Mouse (Mus musculus) T-helper 17 cell (primary cell): ENCODE data around the gene Edar.

Experiments used
- in situ Hi-C, 2 experiments: fragments of 300-600 bp; cut with MboI, MseI; formaldehyde crosslinking; loops; 1 replicate in 1 of 2; 2 replicates in 1 of 2; pipeline ENCODE4 v1.15.1; 2025; ENCODE audit warnings: high pct_unique_total_duplicates in 2 of 2

Edar gene

DNA sequence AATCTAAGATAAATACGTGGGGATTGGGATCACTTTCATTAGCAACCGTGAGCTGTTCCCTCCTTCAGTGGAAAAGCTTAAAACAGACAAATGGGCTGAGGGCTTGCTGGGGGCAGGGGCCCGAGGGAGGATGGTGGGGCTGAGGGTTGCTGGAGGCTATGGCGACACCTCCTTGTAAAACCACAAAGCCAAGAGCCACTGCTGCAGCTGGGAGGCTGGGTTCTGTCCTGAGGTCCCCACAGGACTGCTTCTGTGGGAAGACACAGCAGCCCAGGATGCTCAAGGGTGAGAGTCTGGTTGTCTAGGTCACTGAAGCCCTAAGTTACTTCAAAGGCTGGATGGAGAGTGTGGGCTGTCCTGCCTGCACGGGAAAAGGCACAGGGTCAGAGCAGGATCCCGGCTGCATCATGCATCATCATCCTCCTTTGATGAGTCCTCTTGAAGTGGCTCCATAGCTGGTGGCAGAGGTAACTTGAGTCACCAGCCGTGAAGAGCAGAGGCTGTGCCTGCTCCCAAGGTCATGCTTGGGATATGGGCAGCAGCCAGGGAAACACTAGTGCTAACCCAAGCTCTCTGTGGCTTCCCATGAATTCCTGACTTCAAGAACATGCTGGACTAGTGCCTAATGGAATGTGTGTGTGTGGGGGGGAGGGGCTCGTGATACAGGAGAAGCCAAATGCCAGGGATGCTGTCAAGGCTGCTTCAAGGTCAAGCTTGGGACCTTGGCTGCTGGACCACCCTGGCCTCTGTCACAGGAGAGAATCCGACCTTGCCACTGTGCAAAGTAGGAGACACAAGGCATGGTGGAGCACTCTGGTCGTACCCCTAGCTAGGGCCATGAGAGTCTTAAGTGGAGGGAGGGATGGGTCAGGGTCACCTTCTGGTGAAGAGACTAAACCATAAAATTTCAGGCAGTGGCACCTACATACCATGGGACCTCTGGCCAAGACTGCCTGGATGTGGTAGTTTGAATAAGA is 22.7 kb downstream of the Edar start:
- in situ Hi-C loops: loop anchor here in 1 of 2 experiments (25.0 kb wide), 2 partner anchors 790 to 1215 kb away; no protein-coding TSS in a partner anchor

DNA sequence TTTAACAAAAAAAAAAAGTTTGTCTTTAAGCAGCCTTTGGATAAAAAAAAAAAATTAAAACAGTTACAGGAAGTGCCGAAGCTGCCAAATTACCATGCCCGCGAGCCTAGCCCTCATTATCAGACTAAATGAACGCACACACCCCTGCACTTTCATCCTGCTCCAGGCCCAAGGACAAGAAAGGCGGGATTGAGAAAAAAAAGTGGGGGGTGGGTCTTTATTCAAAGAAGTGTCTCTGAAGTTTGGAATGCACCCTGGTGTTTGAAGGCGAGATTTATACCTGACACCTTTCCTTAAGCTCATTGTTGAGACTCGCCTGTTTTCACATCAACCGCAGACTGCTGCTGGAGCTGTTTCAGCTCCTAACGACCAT is 23.4 kb downstream of the Edar start:
- in situ Hi-C loops: loop anchor here in 1 of 2 experiments (25.0 kb wide), 2 partner anchors 790 to 1215 kb away; no protein-coding TSS in a partner anchor

DNA sequence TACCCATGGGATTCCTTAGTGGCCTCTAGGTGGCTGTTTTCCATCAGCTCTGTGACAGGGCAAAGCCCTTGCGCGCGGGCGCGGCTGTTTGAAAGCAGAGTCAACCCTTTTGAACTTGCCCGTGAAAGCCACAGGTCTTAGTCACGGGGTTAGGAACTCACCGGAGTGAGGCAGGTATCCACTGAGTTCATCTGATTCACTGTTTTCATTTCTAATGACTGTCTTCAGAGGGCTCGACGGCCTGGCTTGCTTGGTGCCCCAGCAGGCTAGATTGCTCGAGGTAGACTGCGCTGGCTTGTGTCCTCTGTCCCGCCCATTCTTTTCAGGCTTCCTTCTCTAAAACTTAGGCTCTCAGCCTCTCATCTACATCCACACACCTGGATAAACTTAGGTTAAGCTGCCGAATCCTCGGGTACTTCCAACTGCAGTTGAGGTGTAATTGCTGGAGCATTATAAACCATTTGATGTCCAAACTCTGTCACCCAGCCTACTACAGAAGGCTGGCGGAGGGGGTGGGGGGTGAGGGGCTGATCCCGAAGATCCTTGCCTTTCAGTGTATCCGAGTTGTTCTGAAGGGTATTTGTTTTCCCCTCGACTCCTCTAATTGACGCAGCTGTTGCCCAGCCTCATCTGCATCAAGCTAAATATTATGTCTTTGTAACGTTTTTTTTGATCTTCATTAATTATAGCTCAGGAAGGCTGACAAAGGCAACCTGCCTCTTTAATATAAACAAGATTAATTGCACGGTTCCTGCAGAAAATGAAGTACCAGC is 24.0 kb downstream of the Edar start:
- in situ Hi-C loops: loop anchor here in 1 of 2 experiments (25.0 kb wide), 2 partner anchors 789 to 1214 kb away; no protein-coding TSS in a partner anchor

DNA sequence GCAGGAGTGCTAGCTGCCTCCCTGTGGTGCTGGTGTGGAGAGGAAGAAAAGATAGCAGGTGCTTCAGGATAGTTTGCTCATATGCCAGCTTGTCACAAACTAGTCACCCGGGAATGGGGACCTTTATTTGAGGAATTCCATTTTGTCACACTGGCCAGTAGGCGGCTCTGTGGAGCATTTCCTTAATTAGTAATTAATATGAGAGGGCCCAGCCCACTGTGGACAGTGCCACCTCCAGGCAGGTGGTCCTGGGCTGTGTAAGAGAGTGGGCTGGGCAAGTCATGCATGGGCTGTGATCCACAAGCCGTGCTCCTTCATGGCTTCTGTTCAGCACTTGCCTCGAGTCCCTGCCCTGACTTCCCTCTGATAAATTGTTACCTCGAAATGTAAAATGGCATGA is 26.7 kb downstream of the Edar start:
- in situ Hi-C loops: no loop called here

DNA sequence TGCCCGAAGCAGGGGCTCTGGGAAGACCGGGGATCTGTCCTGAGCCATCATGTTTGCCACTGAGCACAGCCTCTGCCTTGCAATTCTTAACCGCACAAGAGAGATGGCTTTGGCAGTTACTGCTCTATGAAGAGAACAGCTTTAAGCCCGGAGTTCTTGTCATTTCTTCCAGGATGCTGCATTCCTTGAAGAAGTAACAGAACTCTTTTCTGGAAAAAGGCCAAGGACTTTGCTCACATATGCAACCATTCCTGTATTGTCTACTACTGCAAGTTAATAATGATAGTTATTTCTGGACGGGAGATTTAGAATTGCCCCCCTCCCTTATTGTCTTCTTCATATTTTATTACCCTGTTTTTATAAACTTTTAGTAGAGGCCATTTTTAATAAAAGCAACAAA is 30.8 kb downstream of the Edar start:
- in situ Hi-C loops: no loop called here

DNA sequence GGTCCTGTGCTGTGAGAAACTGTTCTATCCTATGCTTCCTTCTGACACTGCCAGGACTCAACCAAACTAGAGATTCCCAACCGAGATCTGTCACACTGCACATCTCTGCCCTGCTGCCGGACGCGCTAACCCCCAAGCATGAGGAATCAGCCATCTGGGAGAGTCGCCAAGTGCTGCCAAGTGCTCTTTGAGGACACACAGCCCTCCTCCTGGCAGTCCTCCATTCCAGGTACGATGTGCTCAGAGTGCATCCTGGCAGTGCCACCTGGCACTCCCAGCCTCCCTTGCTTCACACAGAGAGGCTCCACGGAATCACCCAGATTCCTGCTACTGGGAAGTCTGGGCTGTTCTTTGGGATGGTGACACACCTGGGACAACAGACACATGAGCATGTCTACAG is 31.3 kb downstream of the Edar start:
- in situ Hi-C loops: no loop called here

DNA sequence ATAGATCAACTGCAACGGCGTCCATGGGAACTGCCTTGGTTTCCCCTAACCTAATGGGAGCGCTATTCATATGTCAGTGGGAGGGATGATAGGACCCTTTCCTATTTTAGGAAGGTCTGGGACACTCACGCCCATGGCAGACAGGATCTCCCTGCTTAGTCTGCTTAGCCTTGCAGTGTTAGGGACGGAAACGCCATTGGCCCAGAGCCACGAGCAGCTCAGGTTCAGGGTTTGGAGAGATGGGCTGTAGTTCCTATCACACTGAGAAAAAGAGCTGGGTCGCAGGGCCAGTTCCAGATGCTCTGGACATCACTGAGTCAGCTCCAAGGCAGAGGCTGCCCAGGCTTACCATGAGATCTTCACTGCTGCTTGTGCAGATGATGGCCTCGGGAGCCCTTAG is 32.5 kb downstream of the Edar start:
- in situ Hi-C loops: no loop called here

DNA sequence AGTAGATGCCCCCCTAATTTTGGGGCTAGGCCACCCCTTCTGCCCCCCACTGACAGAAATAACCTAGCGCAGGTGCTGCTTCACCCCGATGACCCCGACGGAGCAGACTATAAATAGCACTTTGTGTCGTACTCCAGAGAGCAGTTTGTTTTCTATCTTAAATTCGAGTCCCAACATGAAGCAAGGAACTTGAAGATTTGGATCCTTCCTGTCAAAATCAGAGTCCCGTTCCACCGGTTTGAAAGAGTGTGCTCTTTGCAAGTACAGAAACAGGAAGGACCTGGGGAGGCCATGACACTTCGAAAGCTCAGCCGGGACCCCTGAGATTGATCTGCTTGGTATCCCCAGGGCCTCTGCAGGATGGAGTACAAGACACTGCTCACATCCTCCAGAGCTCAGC is 33.8 kb downstream of the Edar start:
- in situ Hi-C loops: no loop called here

DNA sequence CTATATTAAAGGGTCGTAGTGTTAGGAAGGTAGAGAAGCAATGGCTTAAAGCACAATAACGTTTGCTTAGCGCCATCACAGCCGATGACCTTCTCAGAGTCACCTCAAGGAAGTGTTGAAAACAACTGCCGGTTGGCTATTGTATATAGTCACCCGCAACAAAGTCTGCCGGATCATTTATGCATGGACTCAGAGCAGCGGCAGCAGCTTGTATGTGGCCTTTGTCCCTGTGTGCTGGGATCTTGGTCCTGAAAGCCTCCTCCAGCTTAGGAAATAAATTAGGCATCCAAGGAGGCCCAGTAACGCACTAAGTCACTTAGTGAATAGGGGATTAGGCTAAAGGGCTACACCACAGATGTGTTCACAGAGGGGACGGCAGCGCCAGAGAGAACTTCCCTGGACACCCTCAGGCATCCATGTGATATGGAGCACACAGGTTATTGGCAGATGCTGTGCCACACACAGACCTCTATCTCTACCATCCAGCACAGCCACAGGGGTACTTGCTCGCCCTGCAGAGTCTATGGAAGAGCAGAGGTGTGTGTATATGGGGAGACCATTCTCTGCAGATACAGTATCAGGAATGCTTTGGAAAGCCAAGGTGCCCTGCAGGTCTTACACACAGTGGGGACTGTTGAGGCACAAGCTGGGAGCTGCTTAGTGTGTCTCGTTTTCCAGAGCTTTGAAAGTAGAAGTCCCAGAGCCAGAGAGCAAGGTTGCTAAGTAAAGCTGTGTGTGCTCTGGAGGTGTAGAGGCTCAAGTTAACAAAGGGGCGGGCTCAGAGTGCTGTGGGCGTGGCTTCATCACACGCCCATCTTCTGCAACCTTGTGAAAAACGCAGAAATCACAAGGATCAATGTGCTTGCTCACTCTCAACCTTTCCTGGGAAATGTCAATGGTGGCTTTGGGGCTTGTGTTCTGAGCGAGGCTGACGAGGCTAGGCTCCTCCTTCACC is 34.7 kb downstream of the Edar start:
- in situ Hi-C loops: no loop called here

DNA sequence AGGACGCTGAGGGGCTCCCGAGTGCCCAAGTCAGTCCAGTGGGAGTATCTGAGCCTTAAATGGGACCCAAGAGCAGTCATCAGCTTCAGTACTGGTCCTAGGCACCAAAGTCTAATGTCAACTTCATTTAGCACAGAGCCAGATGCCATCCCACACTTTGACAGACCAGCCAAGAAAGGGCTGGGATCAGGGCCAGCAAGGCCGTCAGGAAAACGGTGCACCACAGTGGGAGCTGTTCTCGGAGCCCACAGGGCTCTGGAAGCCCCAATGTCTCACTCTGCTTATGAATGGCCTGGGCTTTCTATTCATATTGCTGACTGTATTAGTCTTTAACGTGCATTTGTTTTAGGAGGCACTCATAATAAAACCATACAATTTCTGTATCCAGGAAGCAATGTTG is 36.2 kb downstream of the Edar start:
- in situ Hi-C loops: no loop called here

DNA sequence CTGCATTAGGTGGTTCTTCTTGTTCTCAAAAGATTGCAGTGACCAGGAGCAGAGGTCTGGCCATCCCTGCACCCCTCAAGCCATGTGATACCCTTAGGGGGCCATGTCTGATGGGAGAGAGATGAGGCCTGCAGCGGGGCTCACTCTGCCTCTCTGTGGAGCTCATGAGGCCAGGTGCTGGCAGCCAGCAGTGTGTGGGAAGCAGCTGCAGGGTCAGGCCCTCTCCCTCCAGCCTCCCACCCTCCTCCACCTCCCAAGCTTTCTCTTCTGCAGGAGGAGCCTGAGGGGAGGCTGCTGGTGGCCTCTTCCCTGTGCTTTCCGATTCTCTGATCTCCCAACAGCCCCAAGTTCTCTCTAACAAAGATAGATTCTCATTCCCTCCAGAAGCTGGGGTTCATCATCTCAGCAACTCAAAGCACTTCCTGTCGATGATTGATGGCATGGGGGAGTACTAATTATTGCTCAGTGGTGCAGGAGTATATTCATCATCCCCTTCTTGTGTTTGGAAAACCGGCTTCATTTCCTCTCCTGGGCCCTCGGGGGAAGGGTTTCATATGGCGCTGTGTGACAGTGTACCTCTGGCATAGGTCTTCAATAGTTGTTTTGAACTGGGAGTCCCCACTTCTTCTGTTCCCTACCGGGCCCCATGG is 38.9 kb downstream of the Edar start:
- in situ Hi-C loops: no loop called here

DNA sequence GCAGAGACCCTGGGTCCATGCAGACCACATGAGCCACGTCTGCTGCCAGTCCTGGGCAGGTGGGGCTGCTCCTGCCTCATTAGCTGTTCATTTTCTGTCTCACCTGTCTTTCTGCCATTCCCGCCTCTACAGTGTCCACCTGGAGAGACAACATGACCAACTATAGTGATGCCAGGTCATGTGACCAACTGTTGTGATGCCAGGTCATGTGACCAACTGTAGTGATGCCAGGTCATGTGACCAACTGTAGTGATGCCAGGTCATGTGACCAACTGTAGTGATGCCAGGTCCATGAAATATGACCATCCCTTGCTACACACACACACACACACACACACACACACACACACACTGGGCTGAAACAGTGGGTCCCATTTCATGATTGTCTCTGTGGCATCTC is 41.9 kb downstream of the Edar start:
- in situ Hi-C loops: no loop called here

DNA sequence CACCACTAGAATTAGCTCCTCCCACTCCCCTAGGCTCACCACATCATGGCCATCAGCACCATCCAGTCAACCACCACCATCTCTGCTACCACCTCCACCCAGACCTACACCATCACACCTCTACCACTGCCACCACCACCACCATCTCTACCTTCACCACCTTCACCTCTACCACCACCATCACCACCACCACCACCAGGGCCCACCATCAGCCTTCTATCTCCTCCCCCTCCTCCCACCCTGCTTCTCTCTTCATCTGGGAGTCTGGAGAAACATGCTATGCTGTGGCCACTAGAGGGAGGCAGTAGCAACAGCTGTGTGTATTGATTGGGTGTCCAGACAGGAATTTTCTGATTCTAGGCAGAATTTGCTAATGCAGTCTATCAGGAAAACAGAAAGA is 47.9 kb downstream of the Edar start:
- in situ Hi-C loops: no loop called here

DNA sequence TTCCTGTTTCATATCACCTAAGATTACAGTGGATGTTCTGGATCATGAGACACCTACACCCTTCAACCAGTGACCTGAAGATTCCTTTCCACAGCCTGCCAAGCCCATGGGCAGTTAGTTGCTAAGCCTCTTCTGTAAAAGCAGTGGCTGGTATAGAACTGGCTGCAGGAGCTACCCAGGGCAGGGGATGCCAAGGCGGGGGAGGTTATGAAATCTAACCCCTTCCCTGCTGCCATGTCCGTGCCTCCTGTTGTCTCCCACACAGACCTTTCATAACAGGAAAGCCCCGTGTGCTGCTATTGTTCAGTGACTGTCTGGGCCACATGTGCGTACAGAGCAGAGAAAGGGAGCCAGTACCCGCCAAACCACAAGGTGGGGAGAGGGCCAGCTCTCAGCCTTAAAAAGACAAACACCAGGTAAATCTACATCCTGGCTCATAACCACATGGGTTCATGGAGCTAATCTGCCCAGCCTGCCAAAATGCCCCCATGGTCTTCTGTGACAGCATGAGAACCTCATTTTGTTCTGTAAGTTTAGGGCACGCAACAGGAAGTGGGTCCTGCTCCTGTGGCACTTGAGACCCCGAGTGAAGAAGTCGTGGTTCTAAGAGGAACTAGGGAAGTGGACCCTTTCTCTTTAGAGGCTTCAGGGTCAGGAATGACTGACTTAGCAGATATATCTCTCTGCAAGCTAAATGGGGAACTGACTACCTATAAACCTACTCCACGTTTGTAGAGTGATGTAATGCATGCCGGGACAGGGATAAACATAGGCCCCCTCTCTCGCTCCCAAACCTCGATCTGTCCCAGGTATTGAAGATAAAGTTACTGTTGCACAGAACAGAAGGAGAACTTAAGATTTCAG is 50.4 kb downstream of the Edar start:
- in situ Hi-C loops: no loop called here

DNA sequence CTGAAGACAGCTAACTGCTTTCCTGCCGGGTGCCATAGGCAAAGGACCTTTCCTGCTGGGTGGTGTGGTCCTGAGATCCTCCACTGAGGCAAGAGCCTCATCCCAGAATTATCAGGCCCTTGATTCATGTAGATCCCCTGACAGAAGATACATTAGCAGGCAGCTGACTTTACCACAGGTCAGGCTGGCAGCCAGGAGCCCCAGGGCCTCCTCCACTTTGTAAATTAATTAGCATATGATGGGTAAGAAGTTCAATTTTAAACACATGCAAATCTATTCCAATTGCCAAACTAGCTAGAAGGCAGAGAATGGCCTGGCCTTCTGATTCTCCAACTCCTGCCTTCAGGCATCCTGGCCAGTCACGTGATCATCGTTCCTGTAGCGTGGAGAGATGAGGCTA is 56.2 kb downstream of the Edar start:
- in situ Hi-C loops: no loop called here

DNA sequence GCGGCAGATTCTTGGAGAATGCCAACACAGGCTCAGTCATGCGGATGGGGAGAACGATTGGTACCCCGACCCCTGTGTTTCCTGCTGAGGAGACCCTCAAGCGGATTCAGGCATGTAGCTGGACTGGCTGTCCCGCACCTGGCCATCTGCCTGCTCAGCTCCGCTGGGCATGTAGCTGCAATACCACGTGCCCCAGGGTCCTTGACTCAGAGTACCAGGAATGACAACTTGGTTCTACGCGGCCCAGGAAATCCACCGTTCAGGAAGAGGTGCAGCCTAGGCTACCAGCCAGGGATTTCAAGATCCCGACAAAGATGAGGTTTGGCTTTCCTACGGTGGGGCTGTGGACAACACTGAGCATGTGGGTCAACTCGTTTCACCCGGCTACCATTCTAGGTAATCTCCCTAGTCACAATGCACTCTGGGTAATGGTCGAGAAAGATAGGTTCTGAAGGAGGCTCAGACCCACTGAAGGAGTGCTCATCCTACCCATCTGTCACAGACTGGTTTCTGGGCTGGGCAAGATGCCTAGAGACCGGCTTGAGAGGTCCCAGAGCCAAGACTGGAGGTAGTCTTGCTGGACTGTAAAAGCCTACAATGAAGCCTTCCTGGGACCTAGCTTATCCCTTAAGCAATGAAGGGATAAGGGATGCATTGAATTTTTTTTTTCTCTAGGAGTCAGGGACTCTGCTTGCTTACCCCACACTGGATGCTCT is 56.8 kb downstream of the Edar start:
- in situ Hi-C loops: no loop called here

DNA sequence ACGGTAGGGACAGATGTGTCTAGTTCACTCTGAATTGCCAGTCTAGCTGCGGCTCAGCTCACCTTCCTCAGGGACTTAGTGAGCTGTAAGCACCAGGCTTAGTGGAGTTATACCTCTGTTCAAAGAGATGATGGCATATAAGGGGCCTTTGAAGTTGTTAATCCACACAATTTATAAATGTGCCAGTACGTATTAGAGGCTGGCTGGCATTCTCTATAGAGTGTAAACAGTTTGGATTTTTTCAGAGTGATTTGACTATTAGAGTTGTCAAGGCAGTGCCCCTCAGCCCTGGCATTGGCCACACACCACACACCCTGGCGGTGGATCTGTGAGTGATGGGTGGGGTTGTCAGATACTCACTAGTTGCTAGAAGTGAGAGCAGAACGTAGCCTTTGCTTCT is 58.9 kb downstream of the Edar start:
- in situ Hi-C loops: no loop called here

DNA sequence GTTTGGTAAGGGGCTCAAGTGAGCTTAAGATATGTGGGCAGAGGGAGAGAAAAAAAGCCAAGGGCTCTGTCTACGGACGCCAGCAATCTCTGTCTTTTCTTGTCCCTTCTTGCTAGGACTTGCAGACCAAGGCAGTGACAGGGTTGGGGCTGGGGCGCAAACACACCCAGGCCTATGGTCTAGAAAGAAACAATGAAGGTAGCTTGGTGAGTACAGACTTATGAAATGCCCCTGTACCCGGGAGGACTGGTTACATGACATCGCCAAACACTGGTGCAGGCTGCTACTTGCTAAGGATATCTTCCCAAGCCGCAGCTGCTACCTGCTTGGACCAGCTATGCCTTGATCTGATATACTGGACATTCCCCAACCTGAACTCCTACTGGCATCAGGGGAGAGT is 60.9 kb downstream of the Edar start:
- in situ Hi-C loops: no loop called here
